Mouse (Mus musculus) liver, embryonic 12.5 days (tissue): Measurements from ENCODE around the gene Rgr. TPM values are rescaled to one million over a fixed set of nuclear protein-coding genes. Genes with fewer than 3 reads are reported as not detected.

Source experiments
- ATAC-seq: fragments of 200-750 bp; cut with Nextera tagmentation; 2 replicates; pipeline ENCODE4 v1.8.0; 2017; ENCODE audit warnings: moderate number of reproducible peaks, mild to moderate bottlenecking, moderate library complexity
- H3K27ac ChIP-seq: fragments of 300-500 bp; sonication (generic); 2 replicates; pipeline ENCODE4 v1.5.1; 2016; ENCODE audit warnings: mild to moderate bottlenecking
- H3K27me3 ChIP-seq: fragments of 300-500 bp; sonication (generic); replicated peaks from 2 replicates; pipeline ENCODE4 v1.6.1; 2016; ENCODE audit warnings: mild to moderate bottlenecking, moderate library complexity
- H3K36me3 ChIP-seq: fragments of 300-500 bp; sonication (generic); 2 replicates; pipeline ENCODE4 v1.6.1; 2016; ENCODE audit warnings: mild to moderate bottlenecking, moderate library complexity
- H3K4me1 ChIP-seq: fragments of 300-500 bp; sonication (generic); 2 replicates; pipeline ENCODE4 v1.6.1; 2016
- H3K4me2 ChIP-seq: fragments of 300-500 bp; sonication (generic); 2 replicates; pipeline ENCODE4 v1.6.1; 2016; ENCODE audit warnings: mild to moderate bottlenecking, moderate library complexity
- H3K4me3 ChIP-seq: fragments of 300-500 bp; sonication (generic); 2 replicates; pipeline ENCODE4 v1.5.1; 2016; ENCODE audit warnings: mild to moderate bottlenecking, moderate library complexity
- H3K9ac ChIP-seq: fragments of 300-500 bp; sonication (generic); 2 replicates; pipeline ENCODE4 v1.6.1; 2016; ENCODE audit warnings: mild to moderate bottlenecking, moderate library complexity
- H3K9me3 ChIP-seq: fragments of 300-500 bp; sonication (generic); replicated peaks from 2 replicates; pipeline ENCODE4 v1.6.1; 2016; ENCODE audit warnings: mild to moderate bottlenecking, moderate library complexity
- WGBS: fragments of 180-500 bp; shearing (Covaris S2); methylation state at CpG from one replicate; pipeline ENCODE4 v1.1.7; 2016; ENCODE audit not compliant: insufficient replicate concordance; 5-methylcytosine and 5-hydroxymethylcytosine counted together
- polyA plus RNA-seq: library from polyadenylated mRNA; unstranded; fragments of >200 nt; fragmentation: Nextera tagmentation; extraction: Ambion mirVana; gene quantifications from 2 replicates; pipeline ENCODE4 v1.2.1, GENCODE M21; 2016

The Rgr gene
- polyA plus RNA-seq, 1 experiment from 2014 or later, result not detected

DNA sequence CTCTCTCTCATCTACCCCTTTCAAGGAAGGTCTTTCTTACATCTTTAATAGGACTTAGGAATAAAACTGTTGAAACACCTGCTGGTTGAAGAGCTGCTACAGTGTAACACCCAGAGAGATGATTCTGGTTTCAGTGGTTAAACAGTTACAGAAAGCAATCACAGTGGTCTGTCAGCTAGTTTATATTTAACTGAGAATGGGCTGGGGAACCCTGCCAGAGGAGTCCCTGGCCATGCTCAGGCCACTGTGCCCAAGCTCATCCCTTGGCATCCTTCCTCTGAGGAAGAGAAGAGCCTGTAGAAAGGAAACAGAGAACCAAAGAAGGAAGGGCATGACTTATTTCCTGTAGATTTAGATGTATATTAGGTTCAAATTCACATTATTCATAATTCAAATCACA, 59.0 kb downstream of the Rgr start:
- no peaks in the 10 kb centered on the region for H3K27me3 ChIP-seq
- no peak overlapping the region for H3K4me2 ChIP-seq
- ATAC-seq, result 0 out of 2 replicates have a peak, but pooled peaks have one; percentile 24
- no peaks in the 10 kb centered on the region for H3K9me3 ChIP-seq
- H3K36me3 ChIP-seq, result no peaks in the 10 kb centered on the region
- no peak overlapping the region for H3K27ac ChIP-seq
- H3K9ac ChIP-seq, result no peak overlapping the region
- no peaks in the 10 kb centered on the region for H3K4me1 ChIP-seq
- no peak overlapping the region for H3K4me3 ChIP-seq

DNA sequence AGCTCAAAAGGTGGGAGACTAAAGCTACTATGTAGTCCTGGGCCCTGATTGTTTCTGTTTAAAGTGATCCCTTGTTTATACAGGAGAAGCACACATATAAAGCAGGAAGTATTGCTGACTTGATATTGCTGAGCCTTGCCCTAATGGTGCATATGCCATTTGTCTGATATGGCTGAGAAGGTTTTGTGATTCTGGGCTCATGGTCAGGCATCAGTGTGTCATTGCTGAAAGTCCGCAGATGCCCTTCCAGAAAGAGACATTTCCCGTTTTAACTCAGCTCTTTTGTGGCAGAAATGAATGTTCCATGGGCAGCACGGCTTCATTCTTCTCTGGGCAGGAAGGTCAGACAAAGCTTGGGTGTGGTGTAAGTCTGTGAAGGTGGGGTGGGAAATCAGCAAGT, 63.1 kb downstream of the Rgr start:
- H3K9ac ChIP-seq, result no peak overlapping the region
- H3K36me3 ChIP-seq, result no peaks in the 10 kb centered on the region
- no peak overlapping the region for H3K4me3 ChIP-seq
- 67% methylated on average over 3 of the region's 3 CpGs for WGBS
- no peaks in the 10 kb centered on the region for H3K27me3 ChIP-seq
- no peaks in the 10 kb centered on the region for H3K4me1 ChIP-seq
- H3K4me2 ChIP-seq, result no peak overlapping the region
- no peak for ATAC-seq
- H3K9me3 ChIP-seq, result no peaks in the 10 kb centered on the region
- no peak overlapping the region for H3K27ac ChIP-seq

Other genes starting within 250 kb of the Rgr start
- gene Ccser2, start 80.2 kb downstream of the Rgr start, polyA plus RNA-seq, result 6.5 and 7.6 TPM in 2 replicates
- gene Lrit1, start 5.9 kb upstream of the Rgr start, polyA plus RNA-seq, result not detected in 2 replicates
- gene Lrit2, start 19.0 kb upstream of the Rgr start, polyA plus RNA-seq, result not detected in 2 replicates
- gene Cdhr1, start 49.4 kb upstream of the Rgr start, polyA plus RNA-seq, result not detected in 2 replicates
- gene 2610528A11Rik, start 65.1 kb upstream of the Rgr start, polyA plus RNA-seq, result not detected in 2 replicates
- gene Ghitm, start 86.3 kb upstream of the Rgr start, polyA plus RNA-seq, result 253 and 263 TPM in 2 replicates